In the genomic region with DNA sequence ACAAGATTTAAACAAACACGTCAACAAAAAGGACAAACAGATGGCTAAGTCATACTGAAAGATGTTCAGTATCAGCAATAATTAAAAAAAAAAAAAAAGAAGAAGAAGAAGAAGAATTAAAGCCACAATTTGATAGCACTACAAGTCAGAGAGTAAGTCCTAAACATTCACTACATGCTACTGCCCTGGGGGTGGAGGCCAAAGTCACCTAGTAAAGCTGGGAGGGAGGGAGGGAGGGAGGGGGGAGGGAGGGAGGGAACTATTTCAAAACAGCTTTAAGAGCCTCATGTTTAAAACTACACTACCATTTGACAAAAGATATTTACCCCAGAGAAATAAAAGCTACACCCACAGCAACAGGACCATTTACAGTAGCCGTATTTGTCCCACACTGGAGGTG, we compare ENCODE assay signal across 24 mouse cellular contexts. TPM values are rescaled to one million over a fixed set of nuclear protein-coding genes. Genes with fewer than 3 reads are reported as not detected.
"Had no signal": no experiment of that assay in that cellular context is flagged by ENCODE, and none has a peak within 500 bp of the region (broad histone marks: within the 10 kb centered on the region; RNA-seq: fewer than 3 reads in every experiment).

No protein-coding gene starts in this region.

- H3K4me3 ChIP-seq: layer of hippocampus, adult 2 months; limb, embryonic 10.5 days; limb, embryonic 13.5 days; liver, embryonic 13.5 days; midbrain, embryonic 12.5 days; midbrain, embryonic 15.5 days; neural tube, embryonic 12.5 days; neural tube, embryonic 15.5 days had no signal

- H3K27me3 ChIP-seq: limb, embryonic 13.5 days; liver, embryonic 13.5 days; midbrain, embryonic 12.5 days; midbrain, embryonic 15.5 days; neural tube, embryonic 12.5 days; neural tube, embryonic 15.5 days had no signal

- H3K9me3 ChIP-seq: limb, embryonic 10.5 days; liver, embryonic 13.5 days; midbrain, embryonic 12.5 days; midbrain, embryonic 15.5 days; neural tube, embryonic 12.5 days; neural tube, embryonic 15.5 days had no signal

- DNase-seq: layer of hippocampus, adult 9-11 months; liver; liver, embryonic 13.5 days; lung, embryonic 14.5 days; retina, postnatal 1 day; right cerebral cortex, postnatal 25 days; thymus, adult 18-20 months; thymus, postnatal 36 days had no signal

- H3K9ac ChIP-seq: limb, embryonic 13.5 days; liver, embryonic 13.5 days; lung, embryonic 14.5 days; midbrain, embryonic 12.5 days; midbrain, embryonic 15.5 days; neural tube, embryonic 12.5 days; neural tube, embryonic 15.5 days had no signal

- H3K4me1 ChIP-seq: limb, embryonic 10.5 days; midbrain, embryonic 12.5 days; neural tube, embryonic 12.5 days had no signal

- H3K4me2 ChIP-seq: limb, embryonic 13.5 days; liver, embryonic 13.5 days; lung, embryonic 14.5 days; midbrain, embryonic 12.5 days; midbrain, embryonic 15.5 days; neural tube, embryonic 12.5 days; neural tube, embryonic 15.5 days had no signal

- H3K27ac ChIP-seq: layer of hippocampus, adult 2 months; limb, embryonic 10.5 days; limb, embryonic 13.5 days; liver, embryonic 13.5 days; macrophage; midbrain, embryonic 12.5 days; midbrain, embryonic 15.5 days; neural tube, embryonic 12.5 days; neural tube, embryonic 15.5 days had no signal

- ATAC-seq: intestine, embryonic 16.5 days; lung, postnatal 0 days; midbrain, embryonic 15.5 days had no signal

RNA-seq across cellular contexts. Expression of gene Scgb3a1, which starts 32.3 kb away (rescaled TPM):
- total RNA-seq: layer of hippocampus, adult 2 months; left cerebral cortex, adult 18-20 months; megakaryocyte, adult 5-6 weeks had no signal
- polyA plus RNA-seq: inflammation-experienced regulatory T-cells, adult 6 months; intestine, embryonic 16.5 days; kidney, embryonic 14.5 days; limb, embryonic 10.5 days; limb, embryonic 13.5 days; liver, embryonic 13.5 days; liver, embryonic 16.5 days; lung, embryonic 14.5 days; macrophage; midbrain, embryonic 12.5 days; midbrain, embryonic 15.5 days; neural tube, embryonic 12.5 days; neural tube, embryonic 15.5 days; stomach, embryonic 16.5 days had no signal
